Mouse (Mus musculus) right cerebral cortex, adult 2 months (tissue): ENCODE data around the gene Ccdc92b.
"Not testable (repeated sequence)": the region's sequence is repeated elsewhere in the genome, so short reads cannot be mapped to it uniquely, and the experiment has no call there.

Source experiments
- DNase-seq, 2 experiments: peaks; one replicate each; pipeline ENCODE4 v3.0.0; 2021 to 2022; ENCODE audit warnings: low spot score in 2 of 2

Gene Ccdc92b

GRCm38 (mm10) chr11:74619201-74619955 lies at the start of gene Ccdc92b:
TSS of gene Ccdc92b (plus strand) at chr11:74619605.
- peak; percentile 61 to 71 for DNase-seq

DNA sequence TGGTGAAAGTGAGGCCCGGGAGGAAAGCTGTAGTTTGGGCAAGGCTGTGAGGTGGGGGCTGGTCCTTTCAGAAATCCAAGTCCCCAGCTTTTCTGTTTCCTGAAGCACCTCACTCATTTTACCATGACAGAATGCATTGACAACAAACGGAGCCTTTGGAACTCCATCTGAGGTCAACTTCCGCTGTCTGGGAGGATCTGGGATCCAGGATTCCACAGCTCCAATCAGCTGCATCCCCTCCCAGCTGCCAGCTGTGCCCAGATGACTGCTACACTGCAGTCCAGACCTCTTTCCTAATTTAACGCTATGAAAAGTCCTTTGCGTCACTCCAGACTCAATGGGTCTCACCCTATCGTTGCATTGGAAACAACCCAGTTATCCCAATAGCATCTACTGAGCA lies 49.7 kb upstream of the Ccdc92b start:
- no peak for DNase-seq

DNA sequence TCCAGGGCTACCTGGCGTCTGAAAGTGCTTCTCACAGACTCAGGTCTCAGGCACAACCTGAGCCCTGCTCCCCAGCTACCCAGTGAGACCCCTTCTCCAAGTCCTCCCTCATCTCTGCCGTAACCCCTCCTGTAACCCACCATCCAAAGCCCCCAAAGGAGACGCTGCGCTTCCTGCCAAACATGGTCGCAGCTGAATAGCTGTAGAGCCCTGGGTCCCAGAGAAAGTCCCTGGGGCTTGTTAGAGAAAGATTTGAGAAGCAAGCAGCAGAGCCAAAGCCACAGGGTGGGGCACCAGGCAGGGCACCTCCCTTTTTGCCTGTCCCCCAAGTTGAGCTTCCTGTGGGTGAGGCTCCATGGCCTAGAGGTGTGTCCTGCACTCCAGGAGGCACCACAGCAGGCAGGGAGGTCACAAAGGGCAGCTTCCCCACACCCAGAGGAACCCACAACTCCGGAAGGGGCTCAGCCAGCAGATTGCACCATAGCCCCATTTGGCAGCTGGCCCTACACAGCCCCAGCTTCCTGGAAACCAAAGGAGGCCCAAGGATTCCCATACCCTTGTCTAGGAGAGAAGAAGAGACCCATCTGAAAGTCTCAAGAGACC lies 46.8 kb upstream of the Ccdc92b start:
- DNase-seq, result no peak

- no peak for DNase-seq
Observed at GRCm38 (mm10) chr11:74574768-74575434, 44.5 kb upstream of the Ccdc92b start.

DNA sequence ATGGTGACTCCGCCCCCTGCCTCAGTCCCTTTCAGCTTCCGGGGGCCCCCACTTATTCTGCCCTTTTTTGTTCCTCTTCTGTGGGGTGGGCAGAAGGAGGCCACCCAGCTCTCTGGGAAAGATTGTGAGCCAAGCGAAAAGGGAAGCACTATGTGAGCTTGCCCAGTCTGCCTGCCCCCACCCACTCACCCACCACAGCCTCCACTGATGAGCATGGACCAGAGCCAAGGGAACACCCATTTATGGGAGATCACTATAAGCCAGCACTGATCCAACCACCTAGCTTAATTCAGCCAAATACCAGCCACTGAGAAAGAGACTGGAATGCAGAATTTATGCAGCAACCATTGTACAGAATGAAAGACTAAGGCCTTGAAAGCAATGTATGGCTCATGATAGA lies 43.5 kb upstream of the Ccdc92b start:
- peak in 1 of 2 experiments; percentile 65 for DNase-seq

DNA sequence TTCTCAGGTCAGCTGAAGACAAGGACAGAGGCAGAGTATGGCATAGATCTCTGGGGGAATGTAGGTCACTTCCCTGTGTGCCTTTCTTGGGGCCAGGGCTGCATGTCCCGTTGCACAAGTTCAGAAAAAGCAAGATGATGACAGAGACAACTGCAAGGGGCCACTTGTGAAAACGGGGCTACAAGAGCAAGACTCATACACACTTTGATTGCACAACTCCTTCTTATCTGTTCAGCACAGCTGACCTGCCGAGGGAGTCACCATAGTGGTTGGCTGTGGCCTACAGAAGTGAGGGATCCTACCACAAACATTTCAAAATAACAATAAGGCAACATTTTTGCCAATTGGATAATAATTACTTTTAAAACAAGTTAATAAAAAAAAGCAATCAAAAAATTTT lies 42.3 kb upstream of the Ccdc92b start:
- no peak for DNase-seq

- not testable (repeated sequence) for DNase-seq
Observed at GRCm38 (mm10) chr11:74581333-74581732, 38.1 kb upstream of the Ccdc92b start.

GRCm38 (mm10) chr11:74582464-74582863 lies 36.9 kb upstream of the Ccdc92b start:
- DNase-seq, result no peak

GRCm38 (mm10) chr11:74583824-74584349 lies 35.5 kb upstream of the Ccdc92b start:
- DNase-seq, result no peak

GRCm38 (mm10) chr11:74584946-74585723 lies 34.3 kb upstream of the Ccdc92b start:
- no peak for DNase-seq

- DNase-seq, result no peak
Observed at GRCm38 (mm10) chr11:74586401-74586800, 33.0 kb upstream of the Ccdc92b start.

DNA sequence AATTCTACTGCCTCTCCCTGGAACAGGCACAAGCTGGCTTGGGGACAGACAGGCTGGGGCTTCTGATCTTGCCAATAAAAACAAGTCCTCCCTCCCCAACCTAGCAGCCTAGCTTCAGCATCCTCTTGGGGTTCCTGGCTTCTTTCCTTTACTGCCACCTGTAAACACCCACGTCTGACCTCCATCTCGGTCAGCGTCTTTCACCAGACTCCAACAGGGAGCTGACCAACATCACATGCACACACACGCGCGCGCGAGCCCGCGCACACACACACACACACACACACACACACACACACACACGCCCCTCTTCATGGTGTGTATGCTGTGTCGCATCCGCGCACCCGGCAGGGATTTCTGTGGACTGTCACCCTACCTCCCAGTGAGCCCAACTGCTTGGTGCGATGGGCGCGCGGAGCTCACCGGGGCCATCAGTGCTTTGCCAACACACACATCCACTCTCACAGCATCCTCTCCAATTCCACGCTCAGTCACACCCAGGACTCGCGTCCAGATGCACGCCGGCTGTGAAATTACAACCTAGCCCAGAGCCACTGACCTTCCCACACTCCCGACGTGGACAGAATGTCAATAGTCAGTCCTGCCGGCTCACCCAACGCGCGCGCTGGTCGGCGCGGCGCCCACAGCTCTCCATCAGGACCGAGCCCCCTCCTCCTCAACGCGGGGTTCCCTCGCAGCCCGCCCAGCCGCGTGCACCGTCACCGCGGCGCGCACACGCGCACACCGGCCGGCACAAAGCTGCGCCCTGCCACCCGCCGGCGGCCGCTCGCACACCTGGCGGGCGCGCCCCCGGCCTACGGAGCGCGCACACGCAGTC lies 29.8 kb upstream of the Ccdc92b start:
- DNase-seq, result peak; percentile 67 to 71

- DNase-seq, result no peak
Observed at GRCm38 (mm10) chr11:74590239-74590596, 29.2 kb upstream of the Ccdc92b start.

GRCm38 (mm10) chr11:74590691-74591090 lies 28.7 kb upstream of the Ccdc92b start:
- DNase-seq, result no peak

- DNase-seq, result no peak
Observed at GRCm38 (mm10) chr11:74592246-74592645, 27.2 kb upstream of the Ccdc92b start.

- no peak for DNase-seq
Observed at GRCm38 (mm10) chr11:74597283-74597989, 22.0 kb upstream of the Ccdc92b start.

- no peak for DNase-seq
Observed at GRCm38 (mm10) chr11:74597990-74598337, 21.4 kb upstream of the Ccdc92b start.

DNA sequence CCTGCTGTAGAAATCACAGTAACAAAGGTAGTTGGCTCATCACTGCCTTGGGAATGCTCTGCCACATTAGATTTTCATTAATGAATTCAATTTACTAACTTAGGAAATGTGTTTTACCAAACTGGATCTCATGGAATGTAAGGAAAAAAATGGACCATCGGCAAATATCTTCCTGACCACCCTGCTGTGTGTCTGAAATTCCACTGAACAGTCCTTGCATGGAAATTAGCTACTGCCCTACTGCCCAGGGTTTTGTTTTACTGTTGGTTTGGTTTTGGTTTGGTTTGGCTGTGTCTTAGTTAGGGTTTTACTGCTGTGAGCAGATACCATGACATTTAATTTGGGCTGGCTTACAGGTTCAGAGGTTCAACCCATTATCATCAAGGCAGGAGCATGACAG lies 17.1 kb upstream of the Ccdc92b start:
- DNase-seq, result no peak

GRCm38 (mm10) chr11:74610068-74610467 lies 9.3 kb upstream of the Ccdc92b start:
- DNase-seq, result no peak

- DNase-seq, result peak in 1 of 2 experiments; percentile 37
Observed at GRCm38 (mm10) chr11:74610545-74611176, 8.7 kb upstream of the Ccdc92b start, which contains the start of gene Rap1gap2. TSS of gene Rap1gap2 (minus strand) at chr11:74610915.
